Mouse (Mus musculus): ENCODE measurements around the gene Vps50. TPM values are rescaled to one million over a fixed set of nuclear protein-coding genes. Genes with fewer than 3 reads are reported as not detected.
A peak's percentile ranks its signal among the peaks of the same experiment; 100 is the strongest.
"Not testable (repeated sequence)": the region's sequence is repeated elsewhere in the genome, so short reads cannot be mapped to it uniquely, and the experiment has no call there.

The Vps50 gene
- polyA plus RNA-seq, 1 experiment from 2014 or later, result 8.6 TPM

- H3K4me1 ChIP-seq (ENCODE audit: control insufficient read depth, low read depth, low read length), result no peaks in the 10 kb centered on the region
- no peak for ATAC-seq (ENCODE audit: low read depth)
- H3K9me3 ChIP-seq (replicated peaks; ENCODE audit: control insufficient read depth, low read length), result no peaks in the 10 kb centered on the region
- no peak overlapping the region for H3K4me3 ChIP-seq (ENCODE audit: low read depth, low read length)
- no peak overlapping the region for H3K4me2 ChIP-seq (ENCODE audit: low read depth, low read length)
- 65% methylated on average over 3 of the region's 3 CpGs for WGBS (ENCODE audit: insufficient replicate concordance)
- no peaks in the 10 kb centered on the region for H3K27me3 ChIP-seq (ENCODE audit: control insufficient read depth, insufficient read depth, low read depth, low read length)
- no peaks in the 10 kb centered on the region for H3K36me3 ChIP-seq (ENCODE audit: control insufficient read depth, insufficient read depth)
- H3K9ac ChIP-seq (ENCODE audit: low read depth, low read length), result no peak overlapping the region
- H3K27ac ChIP-seq (ENCODE audit: low read length), result no peak overlapping the region
These were observed 50.8 kb downstream of the Vps50 start for GRCm38 (mm10) chr6:3548959-3549358.

- no peak overlapping the region for H3K9ac ChIP-seq (ENCODE audit: low read depth, low read length)
- H3K9me3 ChIP-seq (replicated peaks; ENCODE audit: control insufficient read depth, low read length), result no peaks in the 10 kb centered on the region
- H3K27me3 ChIP-seq (ENCODE audit: control insufficient read depth, insufficient read depth, low read depth, low read length), result no peaks in the 10 kb centered on the region
- no peak overlapping the region for H3K27ac ChIP-seq (ENCODE audit: low read length)
- no peaks in the 10 kb centered on the region for H3K4me1 ChIP-seq (ENCODE audit: control insufficient read depth, low read depth, low read length)
- WGBS (ENCODE audit: insufficient replicate concordance), result 55% methylated on average over 1 of the region's 1 CpGs
- ATAC-seq (ENCODE audit: low read depth), result no peak
- H3K36me3 ChIP-seq (ENCODE audit: control insufficient read depth, insufficient read depth), result no peaks in the 10 kb centered on the region
- H3K4me2 ChIP-seq (ENCODE audit: low read depth, low read length), result no peak overlapping the region
- H3K4me3 ChIP-seq (ENCODE audit: low read depth, low read length), result no peak overlapping the region
These were observed 51.8 kb downstream of the Vps50 start for GRCm38 (mm10) chr6:3549992-3550391.

GRCm38 (mm10) chr6:3552681-3553080 is 54.5 kb downstream of the Vps50 start:
- not testable (repeated sequence) for ATAC-seq (ENCODE audit: low read depth); H3K27me3 ChIP-seq (ENCODE audit: control insufficient read depth, insufficient read depth, low read depth, low read length); H3K4me1 ChIP-seq (ENCODE audit: control insufficient read depth, low read depth, low read length); H3K4me3 ChIP-seq (ENCODE audit: low read depth, low read length); H3K4me2 ChIP-seq (ENCODE audit: low read depth, low read length); H3K9me3 ChIP-seq (replicated peaks; ENCODE audit: control insufficient read depth, low read length); H3K27ac ChIP-seq (ENCODE audit: low read length); H3K9ac ChIP-seq (ENCODE audit: low read depth, low read length); H3K36me3 ChIP-seq (ENCODE audit: control insufficient read depth, insufficient read depth)
- WGBS (ENCODE audit: insufficient replicate concordance), result 52% methylated on average over 9 of the region's 9 CpGs

GRCm38 (mm10) chr6:3557177-3557576 is 59.0 kb downstream of the Vps50 start:
- H3K4me2 ChIP-seq (ENCODE audit: low read depth, low read length), result no peak overlapping the region
- ATAC-seq (ENCODE audit: low read depth), result no peak
- H3K36me3 ChIP-seq (ENCODE audit: control insufficient read depth, insufficient read depth), result no peaks in the 10 kb centered on the region; the same call in 1 of the 2 replicates
- no peaks in the 10 kb centered on the region for H3K27me3 ChIP-seq (ENCODE audit: control insufficient read depth, insufficient read depth, low read depth, low read length)
- H3K4me1 ChIP-seq (ENCODE audit: control insufficient read depth, low read depth, low read length), result no peaks in the 10 kb centered on the region
- 77% methylated on average over 4 of the region's 4 CpGs for WGBS (ENCODE audit: insufficient replicate concordance)
- H3K27ac ChIP-seq (ENCODE audit: low read length), result no peak overlapping the region
- H3K4me3 ChIP-seq (ENCODE audit: low read depth, low read length), result no peak overlapping the region
- H3K9me3 ChIP-seq (replicated peaks; ENCODE audit: control insufficient read depth, low read length), result no peaks in the 10 kb centered on the region
- no peak overlapping the region for H3K9ac ChIP-seq (ENCODE audit: low read depth, low read length)

GRCm38 (mm10) chr6:3560009-3560408 is 61.8 kb downstream of the Vps50 start:
- no peak overlapping the region for H3K27ac ChIP-seq (ENCODE audit: low read length)
- no peak for ATAC-seq (ENCODE audit: low read depth)
- H3K4me3 ChIP-seq (ENCODE audit: low read depth, low read length), result no peak overlapping the region
- 47% methylated on average over 5 of the region's 5 CpGs for WGBS (ENCODE audit: insufficient replicate concordance)
- H3K9me3 ChIP-seq (replicated peaks; ENCODE audit: control insufficient read depth, low read length), result no peaks in the 10 kb centered on the region
- H3K4me1 ChIP-seq (ENCODE audit: control insufficient read depth, low read depth, low read length), result peaks cover 2% of the 10 kb centered on the region
- H3K27me3 ChIP-seq (ENCODE audit: control insufficient read depth, insufficient read depth, low read depth, low read length), result no peaks in the 10 kb centered on the region
- no peak overlapping the region for H3K9ac ChIP-seq (ENCODE audit: low read depth, low read length)
- H3K4me2 ChIP-seq (ENCODE audit: low read depth, low read length), result no peak overlapping the region
- no peaks in the 10 kb centered on the region; the same call in 1 of the 2 replicates for H3K36me3 ChIP-seq (ENCODE audit: control insufficient read depth, insufficient read depth)

- peaks cover 5% of the 10 kb centered on the region for H3K4me1 ChIP-seq (ENCODE audit: control insufficient read depth, low read depth, low read length)
- no peak for ATAC-seq (ENCODE audit: low read depth)
- no peaks in the 10 kb centered on the region for H3K9me3 ChIP-seq (replicated peaks; ENCODE audit: control insufficient read depth, low read length)
- no peak overlapping the region for H3K4me3 ChIP-seq (ENCODE audit: low read depth, low read length)
- no peaks in the 10 kb centered on the region for H3K36me3 ChIP-seq (ENCODE audit: control insufficient read depth, insufficient read depth)
- H3K27ac ChIP-seq (ENCODE audit: low read length), result no peak overlapping the region
- no peak overlapping the region for H3K9ac ChIP-seq (ENCODE audit: low read depth, low read length)
- no peak overlapping the region for H3K4me2 ChIP-seq (ENCODE audit: low read depth, low read length)
- no peaks in the 10 kb centered on the region for H3K27me3 ChIP-seq (ENCODE audit: control insufficient read depth, insufficient read depth, low read depth, low read length)
These were observed 64.1 kb downstream of the Vps50 start for GRCm38 (mm10) chr6:3562301-3562700.

GRCm38 (mm10) chr6:3564118-3564517 is 65.9 kb downstream of the Vps50 start:
- H3K27ac ChIP-seq (ENCODE audit: low read length); H3K36me3 ChIP-seq (ENCODE audit: control insufficient read depth, insufficient read depth); H3K27me3 ChIP-seq (ENCODE audit: control insufficient read depth, insufficient read depth, low read depth, low read length); H3K4me3 ChIP-seq (ENCODE audit: low read depth, low read length); H3K4me1 ChIP-seq (ENCODE audit: control insufficient read depth, low read depth, low read length); H3K9ac ChIP-seq (ENCODE audit: low read depth, low read length); H3K9me3 ChIP-seq (replicated peaks; ENCODE audit: control insufficient read depth, low read length); ATAC-seq (ENCODE audit: low read depth); H3K4me2 ChIP-seq (ENCODE audit: low read depth, low read length): not testable (repeated sequence)

GRCm38 (mm10) chr6:3565005-3565404 is 66.8 kb downstream of the Vps50 start:
- peak overlapping the region; percentile 8; the same call in 1 of the 2 replicates for H3K27ac ChIP-seq (ENCODE audit: low read length)
- no peak overlapping the region for H3K4me2 ChIP-seq (ENCODE audit: low read depth, low read length)
- no peaks in the 10 kb centered on the region for H3K9me3 ChIP-seq (replicated peaks; ENCODE audit: control insufficient read depth, low read length)
- no peak for ATAC-seq (ENCODE audit: low read depth)
- WGBS (ENCODE audit: insufficient replicate concordance), result 69% methylated on average over 4 of the region's 4 CpGs
- H3K27me3 ChIP-seq (ENCODE audit: control insufficient read depth, insufficient read depth, low read depth, low read length), result no peaks in the 10 kb centered on the region
- H3K4me1 ChIP-seq (ENCODE audit: control insufficient read depth, low read depth, low read length), result peaks cover 5% of the 10 kb centered on the region
- no peak overlapping the region for H3K9ac ChIP-seq (ENCODE audit: low read depth, low read length)
- H3K36me3 ChIP-seq (ENCODE audit: control insufficient read depth, insufficient read depth), result no peaks in the 10 kb centered on the region
- H3K4me3 ChIP-seq (ENCODE audit: low read depth, low read length), result no peak overlapping the region

GRCm38 (mm10) chr6:3565667-3566066 is 67.5 kb downstream of the Vps50 start:
- Histone ChIP-seq H3K4me2 (ENCODE audit: low read depth, low read length) (no peak overlapping the region), H3K27ac (ENCODE audit: low read length) (peak overlapping the region; percentile 47; the same call in 1 of the 2 replicates), H3K9me3 (replicated peaks; ENCODE audit: control insufficient read depth, low read length) (no peaks in the 10 kb centered on the region), H3K4me3 (ENCODE audit: low read depth, low read length) (no peak overlapping the region), H3K9ac (ENCODE audit: low read depth, low read length) (no peak overlapping the region), H3K4me1 (ENCODE audit: control insufficient read depth, low read depth, low read length) (peaks cover 5% of the 10 kb centered on the region), H3K36me3 (ENCODE audit: control insufficient read depth, insufficient read depth) (no peaks in the 10 kb centered on the region), H3K27me3 (ENCODE audit: control insufficient read depth, insufficient read depth, low read depth, low read length) (no peaks in the 10 kb centered on the region)
- peak; percentile 94 for ATAC-seq (ENCODE audit: low read depth)
- 31% methylated on average over 1 of the region's 1 CpGs for WGBS (ENCODE audit: insufficient replicate concordance)

Measured in liver, embryonic 16.5 days (tissue).